In the genomic region with DNA sequence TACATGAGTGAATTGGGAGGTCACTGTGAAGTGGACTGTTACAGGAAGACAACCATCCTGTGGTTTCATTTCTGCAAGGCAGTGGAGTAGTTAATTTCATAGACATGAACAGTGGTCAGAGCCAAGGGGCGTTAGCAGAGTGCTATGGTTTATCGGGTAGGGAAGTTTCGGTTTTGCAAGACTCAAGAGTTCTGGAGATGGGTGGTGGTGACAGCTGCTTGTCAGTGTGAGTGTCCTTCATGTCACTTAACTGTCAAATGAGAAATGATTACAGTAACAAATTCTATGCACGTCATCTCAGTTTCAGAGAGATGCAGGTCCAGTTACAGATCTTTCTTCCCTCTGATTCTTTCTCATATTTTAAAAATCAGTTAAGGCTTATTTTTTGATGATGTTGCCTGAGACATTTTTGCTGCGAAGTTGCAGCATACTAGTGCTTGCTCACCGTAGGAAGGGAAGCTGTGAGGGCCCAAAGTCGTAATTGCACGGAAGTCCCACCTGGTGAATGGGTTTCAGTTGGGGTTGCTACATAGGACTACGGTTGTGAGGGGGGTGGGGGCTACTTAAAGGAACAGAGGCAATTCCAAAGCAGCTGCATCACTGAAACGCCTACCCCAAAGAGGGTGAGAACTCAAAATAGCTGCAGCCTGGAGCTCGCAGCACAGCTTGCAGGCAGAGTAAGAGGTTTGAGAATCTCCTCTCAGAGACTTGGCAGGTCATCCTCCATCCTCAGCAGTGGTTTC, we compare ENCODE assay signal across 9 mouse cellular contexts. TPM values are rescaled to one million over a fixed set of nuclear protein-coding genes. Genes with fewer than 3 reads are reported as not detected.
DNase-seq lines count a peak whose midpoint lies in the region; ATAC-seq and TF ChIP-seq lines count a peak whose summit lies in the region.
"Had no signal": no experiment of that assay in that cellular context is flagged by ENCODE, and none has a peak within 500 bp of the region (broad histone marks: within the 10 kb centered on the region; RNA-seq: fewer than 3 reads in every experiment).

No protein-coding gene starts in this region.

- TF ChIP-seq CTCF in heart, postnatal 0 days (IDR thresholded peaks at IDR 0.05; ENCODE audit: low read depth), result no peak

- peak overlapping the region; percentile 18 for H3K4me3 ChIP-seq in heart, postnatal 0 days (ENCODE audit: low read depth, low read length)
- H3K4me3 ChIP-seq: neural tube, embryonic 12.5 days had no signal

- no peak for ATAC-seq in heart, postnatal 0 days (ENCODE audit: insufficient read depth, low read depth)

- H3K9me3 ChIP-seq in heart, postnatal 0 days (replicated peaks; ENCODE audit: control insufficient read depth, low read length), result no peaks in the 10 kb centered on the region
- H3K9me3 ChIP-seq: neural tube, embryonic 12.5 days had no signal

- peak; percentile 49 for DNase-seq in right cerebral cortex, adult 18-20 months
- DNase-seq in right cerebral cortex, postnatal 4 days, result no peak
- DNase-seq in heart, postnatal 0 days (ENCODE audit: low spot score), result peak; percentile 40
- peak; percentile 65 for DNase-seq in naive thymus-derived CD4-positive, alpha-beta T cell, adult 2 months (ENCODE audit: low read depth)
- no peak for DNase-seq in urinary bladder, postnatal 4 days (ENCODE audit: low spot score in 2 of 2)
- no peak for DNase-seq in kidney, postnatal 36 days
- no peak for DNase-seq in layer of hippocampus, adult 11-12 months (ENCODE audit: low spot score)
- DNase-seq: adrenal gland, postnatal 10 days had no signal

- H3K4me2 ChIP-seq in heart, postnatal 0 days (ENCODE audit: low read depth, low read length), result peak overlapping the region; percentile 46
- H3K4me2 ChIP-seq: neural tube, embryonic 12.5 days had no signal

- 31% methylated on average over 11 of the region's 11 CpGs for WGBS in heart, postnatal 0 days

- H3K36me3 ChIP-seq in heart, postnatal 0 days (replicated peaks; ENCODE audit: control insufficient read depth, insufficient read depth, low read length), result no peaks in the 10 kb centered on the region
- H3K36me3 ChIP-seq: neural tube, embryonic 12.5 days had no signal

- no peaks in the 10 kb centered on the region for H3K27me3 ChIP-seq in heart, postnatal 0 days (ENCODE audit: control insufficient read depth, insufficient read depth, low read length)
- H3K27me3 ChIP-seq: neural tube, embryonic 12.5 days had no signal

- H3K9ac ChIP-seq in heart, postnatal 0 days (replicated peaks; ENCODE audit: low read depth, low read length), result no peak overlapping the region
- H3K9ac ChIP-seq: neural tube, embryonic 12.5 days had no signal

- no peak for TF ChIP-seq EP300 in heart, postnatal 0 days (IDR thresholded peaks at IDR 0.05; ENCODE audit: low read depth)

- H3K27ac ChIP-seq in heart, postnatal 0 days (ENCODE audit: low read depth), result peak overlapping the region; percentile 16; the same call in 1 of the 2 replicates
- H3K27ac ChIP-seq: neural tube, embryonic 12.5 days had no signal

- peaks cover 16% of the 10 kb centered on the region for H3K4me1 ChIP-seq in heart, postnatal 0 days (ENCODE audit: control insufficient read depth, insufficient read depth)
- H3K4me1 ChIP-seq: neural tube, embryonic 12.5 days had no signal

RNA-seq across cellular contexts. Expression of a gene that starts 46.7 kb away (rescaled TPM):
- 16.2 and 36.0 TPM in 2 replicates for total RNA-seq in heart, postnatal 0 days (2014; rRNA removed; ENCODE audit: low replicate concordance)
- polyA plus RNA-seq in heart, postnatal 0 days (2015; fragmentation: Nextera tagmentation; extraction: Ambion mirVana), result 8.5 and 10.0 TPM in 2 replicates

Comparison
In these comparisons a context has a peak if more than half of its experiments do, and no peak if none do; other contexts are left out.
1. DNase-seq: peak in right cerebral cortex, adult 18-20 months (single experiment), heart, postnatal 0 days (single experiment) and naive thymus-derived CD4-positive, alpha-beta T cell, adult 2 months (single experiment); none in right cerebral cortex, postnatal 4 days (single experiment), urinary bladder, postnatal 4 days (0 of 2), kidney, postnatal 36 days (0 of 2) and layer of hippocampus, adult 11-12 months (single experiment).